Mouse (Mus musculus): ENCODE results near the gene Nsun5.

Gene Nsun5

GRCm38 (mm10) chr5:135375167-135375566 is 5.4 kb downstream of the Nsun5 start:
- DNase-seq = peak; percentile 31 to 33

GRCm38 (mm10) chr5:135376341-135376740 is 6.6 kb downstream of the Nsun5 start:
- DNase-seq = no peak

- no peak for DNase-seq
These were observed 10.9 kb downstream of the Nsun5 start for GRCm38 (mm10) chr5:135380681-135381080.

DNA sequence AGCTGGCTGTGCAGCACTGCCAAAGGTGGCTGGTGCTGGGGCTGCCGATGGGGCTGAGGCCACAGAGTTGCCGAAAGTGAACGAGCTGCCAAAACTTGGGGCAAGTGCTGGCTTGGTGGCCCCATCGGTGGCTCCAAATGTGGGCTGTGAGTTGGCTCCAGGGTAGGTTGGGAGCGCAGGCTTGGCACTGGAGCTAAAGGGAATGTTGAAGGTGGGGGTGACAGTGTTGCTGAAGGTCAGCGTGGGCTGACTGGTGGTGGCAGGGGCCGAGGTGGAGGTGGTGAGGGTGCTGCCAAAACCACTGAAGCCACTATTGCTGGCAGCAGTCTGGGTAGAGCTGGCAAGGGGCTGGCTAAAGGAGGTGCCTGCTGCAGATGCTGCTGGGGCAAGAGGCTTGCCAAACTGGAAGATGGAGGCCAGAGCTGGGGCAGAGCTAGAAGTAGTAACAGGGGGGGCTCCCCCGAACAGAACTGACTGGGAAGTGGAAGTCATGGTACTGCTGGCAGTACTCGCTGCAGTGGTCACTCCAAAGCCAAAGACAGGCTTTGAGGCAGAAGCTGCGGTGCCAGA is 11.7 kb downstream of the Nsun5 start:
- DNase-seq = no peak

DNA sequence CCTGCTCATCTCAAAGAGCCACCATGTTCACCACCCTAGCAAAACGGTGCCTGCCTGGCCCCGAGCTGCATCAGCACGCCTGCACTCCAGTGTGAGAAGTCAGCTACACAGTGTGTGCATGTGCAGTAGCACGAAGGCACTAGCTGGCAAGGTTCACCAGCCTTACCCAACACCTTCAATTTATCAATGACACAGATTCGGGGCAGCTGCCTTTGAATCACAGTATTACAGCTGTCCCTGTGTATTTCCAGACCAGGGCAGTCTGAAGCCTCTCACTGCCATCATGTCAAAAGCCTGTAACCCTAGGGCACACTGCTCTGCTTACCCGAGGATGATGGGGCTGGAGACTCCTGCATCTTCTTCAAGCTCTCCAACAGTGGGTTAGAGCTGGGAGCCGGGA is 13.0 kb downstream of the Nsun5 start:
- DNase-seq = no peak

- no peak for DNase-seq
These were observed 14.0 kb downstream of the Nsun5 start for GRCm38 (mm10) chr5:135383771-135384170.

GRCm38 (mm10) chr5:135394004-135394823 is 24.5 kb downstream of the Nsun5 start, which contains the start of gene Pom121:
Gene Pom121 (minus strand): TSS chr5:135394546.
- DNase-seq = peak; percentile 75 to 84

GRCm38 (mm10) chr5:135395826-135396225 is 26.1 kb downstream of the Nsun5 start:
- peak; percentile 22 to 35 for DNase-seq

- DNase-seq = no peak
These were observed 29.6 kb downstream of the Nsun5 start for GRCm38 (mm10) chr5:135399382-135399781.

GRCm38 (mm10) chr5:135400244-135400643 is 30.5 kb downstream of the Nsun5 start:
- DNase-seq = peak; percentile 47 to 83

DNA sequence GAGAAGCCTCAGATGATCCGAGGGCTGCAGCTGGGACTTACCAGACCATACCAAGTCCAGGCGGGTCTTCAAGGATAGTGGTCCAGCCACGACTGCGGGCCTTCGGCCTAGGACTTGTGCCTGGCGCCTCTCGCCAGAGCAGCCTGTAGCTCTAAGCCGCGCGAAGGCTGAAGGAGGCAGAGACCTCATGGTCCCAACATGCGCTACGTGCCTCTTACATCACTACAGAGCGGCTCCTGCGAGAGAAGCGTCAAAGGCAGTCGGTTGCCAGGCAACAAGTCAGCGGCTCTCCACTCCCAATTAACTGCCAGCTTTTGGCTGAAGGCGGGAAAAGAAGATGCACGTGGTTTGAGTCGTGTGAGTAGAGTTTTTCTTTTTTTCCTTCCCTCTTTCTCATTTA is 34.9 kb downstream of the Nsun5 start:
- no peak for DNase-seq

DNA sequence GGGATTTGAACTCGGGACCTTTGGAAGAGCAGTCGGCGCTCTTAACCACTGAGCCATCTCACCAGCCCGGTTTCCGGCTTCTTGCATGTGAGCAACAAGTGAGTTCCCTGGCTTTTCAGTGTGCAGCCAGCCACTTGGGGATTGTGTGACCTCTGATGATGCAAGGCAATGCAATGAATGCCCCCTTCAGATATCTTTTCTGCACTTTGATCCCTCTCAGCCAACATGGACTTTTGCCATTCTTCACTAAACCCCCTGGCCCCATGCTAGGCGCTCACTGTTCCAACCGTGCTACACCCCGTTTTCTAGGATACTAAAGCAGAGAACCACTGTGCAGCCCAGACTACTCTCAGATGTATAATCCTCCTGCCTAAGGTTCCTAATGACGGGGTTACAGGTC is 35.7 kb downstream of the Nsun5 start:
- DNase-seq = no peak

DNA sequence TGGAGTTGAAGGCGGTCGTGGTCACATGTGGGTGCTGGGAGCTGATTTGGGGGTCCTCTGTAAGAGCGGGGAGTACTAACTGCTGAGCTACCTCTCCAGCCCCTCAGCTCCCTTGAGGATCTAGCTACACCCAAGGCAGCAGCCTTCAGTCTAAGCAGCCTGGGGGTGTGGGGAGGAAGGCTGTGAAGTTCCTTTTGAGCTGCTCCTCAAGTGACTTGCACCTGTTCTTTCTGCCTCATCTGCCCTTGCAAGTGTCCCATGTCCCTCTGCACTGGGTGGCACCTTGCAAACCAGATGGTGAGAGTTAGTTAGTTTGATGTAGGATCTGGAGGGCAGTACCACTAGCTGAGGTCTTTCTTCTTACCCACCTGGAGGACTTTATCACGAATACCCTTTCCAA is 38.4 kb downstream of the Nsun5 start:
- no peak for DNase-seq

- DNase-seq = no peak
These were observed 40.5 kb downstream of the Nsun5 start for GRCm38 (mm10) chr5:135410266-135410665.
